Mouse (Mus musculus) hindbrain, embryonic 12.5 days (tissue): ENCODE measurements around the gene Naip1. TPM values are rescaled to one million over a fixed set of nuclear protein-coding genes. Genes with fewer than 3 reads are reported as not detected.
"Not testable (repeated sequence)": the region's sequence is repeated elsewhere in the genome, so short reads cannot be mapped to it uniquely, and the experiment has no call there.

Source experiments
- ATAC-seq: fragments of 200-750 bp; cut with Nextera tagmentation; 2 replicates; pipeline ENCODE4 v1.8.0; 2017; ENCODE audit warnings: moderate TSS enrichment; ENCODE audit not compliant: low FRiP score
- H3K27ac ChIP-seq: fragments of 300-500 bp; sonication (generic); 2 replicates; pipeline ENCODE4 v1.5.1; 2016; ENCODE audit warnings: mild to moderate bottlenecking
- H3K27me3 ChIP-seq: fragments of 300-500 bp; sonication (generic); 2 replicates; pipeline ENCODE4 v1.6.1; 2016; ENCODE audit warnings: mild to moderate bottlenecking
- H3K36me3 ChIP-seq: fragments of 300-500 bp; sonication (generic); 2 replicates; pipeline ENCODE4 v1.6.1; 2016; ENCODE audit warnings: mild to moderate bottlenecking
- H3K4me1 ChIP-seq: fragments of 300-500 bp; sonication (generic); 2 replicates; pipeline ENCODE4 v1.6.1; 2016
- H3K4me2 ChIP-seq: fragments of 300-500 bp; sonication (generic); replicated peaks from 2 replicates; pipeline ENCODE4 v1.6.1; 2016; ENCODE audit warnings: mild to moderate bottlenecking
- H3K4me3 ChIP-seq: fragments of 300-500 bp; sonication (generic); 2 replicates; pipeline ENCODE4 v1.5.1; 2016; ENCODE audit warnings: mild to moderate bottlenecking
- H3K9ac ChIP-seq: fragments of 300-500 bp; sonication (generic); 2 replicates; pipeline ENCODE4 v1.6.1; 2016; ENCODE audit warnings: mild to moderate bottlenecking, moderate library complexity
- H3K9me3 ChIP-seq: fragments of 300-500 bp; sonication (generic); replicated peaks from 2 replicates; pipeline ENCODE4 v1.6.1; 2016; ENCODE audit warnings: mild to moderate bottlenecking
- WGBS: fragments of 180-500 bp; shearing (Covaris S2); methylation state at CpG from one replicate; pipeline ENCODE4 v1.1.7; 2016; 5-methylcytosine and 5-hydroxymethylcytosine counted together
- polyA plus RNA-seq: library from polyadenylated mRNA; unstranded; fragments of >200 nt; fragmentation: Nextera tagmentation; extraction: Ambion mirVana; gene quantifications from 2 replicates; pipeline ENCODE4 v1.2.1, GENCODE M21; 2016

Gene Naip1
- polyA plus RNA-seq, 1 experiment from 2014 or later: not detected

- Histone ChIP-seq H3K9me3 (no peaks in the 10 kb centered on the region), H3K4me3 (no peak overlapping the region), H3K27ac (no peak overlapping the region), H3K4me2 (no peak overlapping the region), H3K4me1 (no peaks in the 10 kb centered on the region), H3K36me3 (no peaks in the 10 kb centered on the region), H3K9ac (no peak overlapping the region), H3K27me3 (no peaks in the 10 kb centered on the region)
- no peak for ATAC-seq
- 64% methylated on average over 3 of the region's 3 CpGs for WGBS
These were observed 12.6 kb downstream of the Naip1 start for GRCm38 (mm10) chr13:100440116-100440515.

GRCm38 (mm10) chr13:100438701-100439100, 14.0 kb downstream of the Naip1 start:
- Histone ChIP-seq H3K4me1 (no peaks in the 10 kb centered on the region), H3K9me3 (no peaks in the 10 kb centered on the region), H3K27me3 (no peaks in the 10 kb centered on the region), H3K9ac (no peak overlapping the region), H3K4me2 (no peak overlapping the region), H3K27ac (no peak overlapping the region), H3K4me3 (no peak overlapping the region), H3K36me3 (no peaks in the 10 kb centered on the region)
- 62% methylated on average over 1 of the region's 1 CpGs for WGBS
- no peak for ATAC-seq

- Histone ChIP-seq H3K27ac (no peak overlapping the region), H3K4me3 (no peak overlapping the region), H3K9ac (no peak overlapping the region), H3K9me3 (no peaks in the 10 kb centered on the region), H3K4me2 (no peak overlapping the region), H3K27me3 (no peaks in the 10 kb centered on the region), H3K4me1 (no peaks in the 10 kb centered on the region), H3K36me3 (no peaks in the 10 kb centered on the region)
- 69% methylated on average over 3 of the region's 3 CpGs for WGBS
- no peak for ATAC-seq
These were observed 15.3 kb downstream of the Naip1 start for GRCm38 (mm10) chr13:100437322-100437825.

GRCm38 (mm10) chr13:100436556-100437163, 16.0 kb downstream of the Naip1 start:
- not testable (repeated sequence) for H3K4me1 ChIP-seq, H3K9ac ChIP-seq, H3K27me3 ChIP-seq, H3K9me3 ChIP-seq, H3K4me2 ChIP-seq, H3K4me3 ChIP-seq, H3K36me3 ChIP-seq, ATAC-seq, H3K27ac ChIP-seq
- 63% methylated on average over 1 of the region's 1 CpGs for WGBS

GRCm38 (mm10) chr13:100419958-100420357, 32.7 kb downstream of the Naip1 start:
- not testable (repeated sequence) for H3K9ac ChIP-seq, H3K27ac ChIP-seq, H3K9me3 ChIP-seq, H3K27me3 ChIP-seq, H3K4me2 ChIP-seq, H3K4me1 ChIP-seq, H3K4me3 ChIP-seq, H3K36me3 ChIP-seq, ATAC-seq
- 91% methylated on average over 7 of the region's 7 CpGs for WGBS

- Histone ChIP-seq H3K9me3 (peaks cover 8% of the 10 kb centered on the region), H3K27me3 (no peaks in the 10 kb centered on the region), H3K36me3 (no peaks in the 10 kb centered on the region), H3K4me2 (no peak overlapping the region), H3K27ac (no peak overlapping the region), H3K9ac (no peak overlapping the region), H3K4me1 (no peaks in the 10 kb centered on the region), H3K4me3 (no peak overlapping the region)
- WGBS: 68% methylated on average over 1 of the region's 1 CpGs
- ATAC-seq: no peak
These were observed 38.2 kb downstream of the Naip1 start for GRCm38 (mm10) chr13:100414428-100414827.

GRCm38 (mm10) chr13:100409825-100410224, 42.8 kb downstream of the Naip1 start:
- no peaks in the 10 kb centered on the region for H3K36me3 ChIP-seq
- H3K9ac ChIP-seq: no peak overlapping the region
- H3K27me3 ChIP-seq: no peaks in the 10 kb centered on the region
- no peak overlapping the region for H3K27ac ChIP-seq
- no peak overlapping the region for H3K4me3 ChIP-seq
- 0 out of 2 replicates have a peak, but pooled peaks cover 1% of the 10 kb centered on the region for H3K9me3 ChIP-seq
- ATAC-seq: no peak
- 81% methylated on average over 4 of the region's 4 CpGs for WGBS
- no peak overlapping the region for H3K4me2 ChIP-seq
- no peaks in the 10 kb centered on the region for H3K4me1 ChIP-seq

- WGBS: 87% methylated on average over 5 of the region's 5 CpGs
- no peaks in the 10 kb centered on the region for H3K4me1 ChIP-seq
These were observed 43.5 kb downstream of the Naip1 start for GRCm38 (mm10) chr13:100409181-100409580.

GRCm38 (mm10) chr13:100408242-100408641, 44.4 kb downstream of the Naip1 start:
- Histone ChIP-seq H3K27ac (no peak overlapping the region), H3K4me2 (no peak overlapping the region), H3K9ac (no peak overlapping the region), H3K9me3 (no peaks in the 10 kb centered on the region), H3K36me3 (no peaks in the 10 kb centered on the region), H3K27me3 (no peaks in the 10 kb centered on the region), H3K4me1 (no peaks in the 10 kb centered on the region), H3K4me3 (no peak overlapping the region)
- no peak for ATAC-seq
- WGBS: 87% methylated on average over 7 of the region's 7 CpGs

More at GRCm38 (mm10) chr13:100409181-100409580, 43.5 kb downstream of the Naip1 start:
- ATAC-seq: no peak
- Histone ChIP-seq H3K9ac (no peak overlapping the region), H3K36me3 (no peaks in the 10 kb centered on the region), H3K4me2 (no peak overlapping the region), H3K4me3 (no peak overlapping the region), H3K27me3 (no peaks in the 10 kb centered on the region), H3K27ac (no peak overlapping the region), H3K9me3 (no peaks in the 10 kb centered on the region)

GRCm38 (mm10) chr13:100402930-100403637, 49.6 kb downstream of the Naip1 start:
- WGBS: 81% methylated on average over 7 of the region's 7 CpGs
- H3K4me2 ChIP-seq: not testable (repeated sequence)

GRCm38 (mm10) chr13:100391021-100391420, 61.6 kb downstream of the Naip1 start:
- ATAC-seq, H3K4me2 ChIP-seq, H3K27me3 ChIP-seq, H3K9me3 ChIP-seq, H3K36me3 ChIP-seq, H3K4me1 ChIP-seq, H3K4me3 ChIP-seq, H3K9ac ChIP-seq, H3K27ac ChIP-seq: not testable (repeated sequence)
- WGBS: 41% methylated on average over 5 of the region's 5 CpGs

More at GRCm38 (mm10) chr13:100402930-100403637, 49.6 kb downstream of the Naip1 start:
- not testable (repeated sequence) for H3K9ac ChIP-seq, H3K36me3 ChIP-seq, H3K4me3 ChIP-seq, H3K4me1 ChIP-seq, H3K27me3 ChIP-seq, ATAC-seq, H3K27ac ChIP-seq, H3K9me3 ChIP-seq

- no peaks in the 10 kb centered on the region for H3K27me3 ChIP-seq
- WGBS: 96% methylated on average over 1 of the region's 1 CpGs
- H3K36me3 ChIP-seq: no peaks in the 10 kb centered on the region
- H3K9ac ChIP-seq: no peak overlapping the region
- no peak overlapping the region for H3K27ac ChIP-seq
- no peak overlapping the region for H3K4me2 ChIP-seq
- H3K9me3 ChIP-seq: 0 out of 2 replicates have a peak, but pooled peaks cover 3% of the 10 kb centered on the region
- no peak for ATAC-seq
- H3K4me3 ChIP-seq: no peak overlapping the region
- H3K4me1 ChIP-seq: no peaks in the 10 kb centered on the region
These were observed 82.1 kb downstream of the Naip1 start for GRCm38 (mm10) chr13:100370536-100370935.
